Mouse (Mus musculus) embryonic facial prominence, embryonic 14.5 days (tissue): ENCODE results near the gene Trabd2b. TPM values are rescaled to one million over a fixed set of nuclear protein-coding genes. Genes with fewer than 3 reads are reported as not detected.

Experiments used
- ATAC-seq: fragments of 200-750 bp; cut with Nextera tagmentation; 2 replicates; pipeline ENCODE4 v1.8.0; 2017; ENCODE audit warnings: low read depth, moderate number of reproducible peaks, moderate TSS enrichment
- DNase-seq: peaks from one replicate; pipeline ENCODE4 v3.0.0-alpha.2; 2015; ENCODE audit warnings: low spot score
- H3K27ac ChIP-seq: fragments of 300-500 bp; sonication (generic); replicated peaks from 2 replicates; pipeline ENCODE4 v1.5.1; 2014; ENCODE audit warnings: low read depth, mild to moderate bottlenecking, low read length, moderate library complexity
- H3K27me3 ChIP-seq: fragments of 300-500 bp; sonication (generic); replicated peaks from 2 replicates; pipeline ENCODE4 v1.6.1; 2014; ENCODE audit warnings: low read length; ENCODE audit not compliant: control insufficient read depth, insufficient read depth
- H3K36me3 ChIP-seq: fragments of 300-500 bp; sonication (generic); 2 replicates; pipeline ENCODE4 v1.6.1; 2014; ENCODE audit warnings: low read length, mixed read lengths; ENCODE audit not compliant: control insufficient read depth, insufficient read depth
- H3K4me1 ChIP-seq: fragments of 300-500 bp; sonication (generic); 2 replicates; pipeline ENCODE4 v1.6.1; 2014; ENCODE audit warnings: antibody characterized with exemption, low read length; ENCODE audit not compliant: control insufficient read depth, insufficient read depth
- H3K4me2 ChIP-seq: fragments of 300-500 bp; sonication (generic); 2 replicates; pipeline ENCODE4 v1.6.1; 2014; ENCODE audit warnings: low read depth, mild to moderate bottlenecking, low read length, moderate library complexity, mixed read lengths
- H3K4me3 ChIP-seq: fragments of 300-500 bp; sonication (generic); 2 replicates; pipeline ENCODE4 v1.5.1; 2014; ENCODE audit warnings: low read depth, mild to moderate bottlenecking, low read length
- H3K9ac ChIP-seq: fragments of 300-500 bp; sonication (generic); 2 replicates; pipeline ENCODE4 v1.6.1; 2014; ENCODE audit warnings: low read depth, mild to moderate bottlenecking, low read length, moderate library complexity, mixed read lengths
- H3K9me3 ChIP-seq: fragments of 300-500 bp; sonication (generic); 2 replicates; pipeline ENCODE4 v1.6.1; 2016; ENCODE audit warnings: low read length; ENCODE audit not compliant: control insufficient read depth
- WGBS: fragments of 180-500 bp; shearing (Covaris S2); extraction: QIAGEN DNeasy Blood & Tissue Kit; methylation state at CpG from one replicate; pipeline ENCODE4 v1.1.7; 2014; 5-methylcytosine and 5-hydroxymethylcytosine counted together
- polyA plus RNA-seq: library from polyadenylated mRNA; unstranded; fragments of >200 nt; fragmentation: Nextera tagmentation; extraction: Ambion mirVana; gene quantifications from 2 replicates; pipeline ENCODE4 v1.2.1, GENCODE M21; 2014

Gene Trabd2b
- polyA plus RNA-seq, 1 experiment from 2014 or later: 3.3 TPM

- Histone ChIP-seq H3K9ac (no peak overlapping the region), H3K9me3 (no peaks in the 10 kb centered on the region), H3K4me3 (no peak overlapping the region), H3K27ac (no peak overlapping the region), H3K27me3 (no peaks in the 10 kb centered on the region), H3K4me1 (no peaks in the 10 kb centered on the region), H3K4me2 (no peak overlapping the region), H3K36me3 (no peaks in the 10 kb centered on the region)
- ATAC-seq (no peak), DNase-seq (no peak)
- 68% methylated on average over 2 of the region's 2 CpGs for WGBS
Observed at GRCm38 (mm10) chr4:114386395-114386811, 20.1 kb upstream of the Trabd2b start.

- Histone ChIP-seq H3K4me2 (no peak overlapping the region), H3K27me3 (no peaks in the 10 kb centered on the region), H3K4me1 (no peaks in the 10 kb centered on the region), H3K27ac (no peak overlapping the region), H3K4me3 (no peak overlapping the region), H3K9me3 (no peaks in the 10 kb centered on the region), H3K9ac (no peak overlapping the region), H3K36me3 (no peaks in the 10 kb centered on the region)
- DNase-seq (no peak), ATAC-seq (no peak)
- 54% methylated on average over 2 of the region's 2 CpGs for WGBS
Observed at GRCm38 (mm10) chr4:114387527-114388135, 18.9 kb upstream of the Trabd2b start.

- WGBS: 81% methylated on average over 3 of the region's 3 CpGs
- H3K4me2 ChIP-seq: no peak overlapping the region
- no peak overlapping the region for H3K9ac ChIP-seq
- no peak overlapping the region for H3K27ac ChIP-seq
- H3K9me3 ChIP-seq: no peaks in the 10 kb centered on the region
- H3K4me3 ChIP-seq: no peak overlapping the region
- ATAC-seq (no peak), DNase-seq (no peak)
- no peaks in the 10 kb centered on the region for H3K36me3 ChIP-seq
- no peaks in the 10 kb centered on the region for H3K4me1 ChIP-seq
- no peaks in the 10 kb centered on the region for H3K27me3 ChIP-seq
Observed at GRCm38 (mm10) chr4:114388306-114388705, 18.2 kb upstream of the Trabd2b start.

GRCm38 (mm10) chr4:114389653-114390052, 16.9 kb upstream of the Trabd2b start:
- ATAC-seq (no peak), DNase-seq (no peak)
- Histone ChIP-seq H3K4me1 (no peaks in the 10 kb centered on the region), H3K4me2 (no peak overlapping the region), H3K9me3 (no peaks in the 10 kb centered on the region), H3K36me3 (no peaks in the 10 kb centered on the region), H3K27ac (no peak overlapping the region), H3K9ac (no peak overlapping the region), H3K4me3 (no peak overlapping the region), H3K27me3 (no peaks in the 10 kb centered on the region)

- Histone ChIP-seq H3K4me1 (no peaks in the 10 kb centered on the region), H3K4me3 (no peak overlapping the region), H3K9ac (no peak overlapping the region), H3K36me3 (no peaks in the 10 kb centered on the region), H3K9me3 (no peaks in the 10 kb centered on the region), H3K27me3 (peaks cover 15% of the 10 kb centered on the region; the same call in 1 of the 2 replicates), H3K4me2 (no peak overlapping the region), H3K27ac (no peak overlapping the region)
- ATAC-seq (no peak), DNase-seq (no peak)
Observed at GRCm38 (mm10) chr4:114397625-114398024, 8.9 kb upstream of the Trabd2b start.

- Histone ChIP-seq H3K27me3 (peaks cover 15% of the 10 kb centered on the region; the same call in 1 of the 2 replicates), H3K27ac (no peak overlapping the region), H3K36me3 (no peaks in the 10 kb centered on the region), H3K4me1 (no peaks in the 10 kb centered on the region), H3K4me2 (no peak overlapping the region), H3K4me3 (no peak overlapping the region), H3K9ac (no peak overlapping the region), H3K9me3 (no peaks in the 10 kb centered on the region)
- 34% methylated on average over 3 of the region's 3 CpGs for WGBS
- ATAC-seq: no peak
- no peak for DNase-seq
Observed at GRCm38 (mm10) chr4:114399821-114400220, 6.7 kb upstream of the Trabd2b start.

- 46% methylated on average over 7 of the region's 7 CpGs for WGBS
- Histone ChIP-seq H3K4me2 (no peak overlapping the region), H3K4me3 (no peak overlapping the region), H3K9me3 (no peaks in the 10 kb centered on the region), H3K27ac (no peak overlapping the region), H3K9ac (no peak overlapping the region), H3K27me3 (peaks cover 17% of the 10 kb centered on the region; the same call in 1 of the 2 replicates), H3K36me3 (no peaks in the 10 kb centered on the region), H3K4me1 (no peaks in the 10 kb centered on the region)
- DNase-seq: no peak
- no peak for ATAC-seq
Observed at GRCm38 (mm10) chr4:114401993-114402731, 4.4 kb upstream of the Trabd2b start.

GRCm38 (mm10) chr4:114405682-114406354, 706 bp upstream of the Trabd2b start:
- DNase-seq: peak; percentile 93
- Histone ChIP-seq H3K27me3 (peaks cover 35% of the 10 kb centered on the region), H3K4me2 (peak overlapping the region; percentile 94), H3K4me1 (peaks cover 23% of the 10 kb centered on the region), H3K36me3 (no peaks in the 10 kb centered on the region), H3K9ac (peak overlapping the region; percentile 84), H3K4me3 (peak overlapping the region; percentile 78), H3K27ac (peak overlapping the region; percentile 93), H3K9me3 (no peaks in the 10 kb centered on the region)
- ATAC-seq: peak; percentile 89
- WGBS: 1% methylated on average over 11 of the region's 74 CpGs
